Mouse (Mus musculus): ENCODE results near the gene Kdm4b. TPM values are rescaled to one million over a fixed set of nuclear protein-coding genes. Genes with fewer than 3 reads are reported as not detected.
A peak's percentile ranks its signal among the peaks of the same experiment; 100 is the strongest.

Kdm4b gene
- polyA plus RNA-seq, 1 experiment: 31.1 TPM

DNA sequence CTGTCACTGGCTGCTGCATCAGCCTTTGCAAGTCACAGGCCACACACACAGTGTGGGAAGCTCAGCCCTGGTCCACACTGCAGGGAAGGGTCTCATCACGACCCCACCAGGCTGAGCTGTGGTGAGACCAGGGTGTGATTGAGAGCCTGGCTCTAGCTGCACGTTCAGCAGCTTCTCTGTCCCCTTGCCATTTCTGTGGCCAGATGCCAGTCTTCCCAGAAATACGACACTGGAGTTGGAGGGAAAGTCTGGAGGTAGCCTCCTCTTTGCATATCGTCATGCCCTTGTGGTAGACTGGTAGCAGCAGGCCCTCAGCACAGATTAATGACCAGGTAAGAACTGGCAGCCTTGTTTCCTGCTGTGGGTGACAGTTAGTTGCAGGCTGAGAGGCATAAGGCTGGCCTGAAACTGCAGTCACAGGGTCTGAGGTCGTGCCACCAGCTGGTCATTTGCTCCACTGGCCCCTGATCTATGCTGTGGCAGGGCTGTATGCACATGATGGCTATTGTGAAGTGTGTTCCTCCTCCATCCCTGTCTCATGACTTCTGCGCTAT lies 53.5 kb downstream of the Kdm4b start:
- no peaks in the 10 kb centered on the region for H3K27me3 ChIP-seq (replicated peaks)
- peaks cover 96% of the 10 kb centered on the region for H3K36me3 ChIP-seq (replicated peaks; ENCODE audit: low read length)
- TF ChIP-seq FLI1 (IDR thresholded peaks at IDR 0.05; ENCODE audit: low read length) (no peak), GATA1 (IDR thresholded peaks at IDR 0.05; ENCODE audit: borderline replicate concordance, low read length) (no peak)
- H3K9me3 ChIP-seq: no peaks in the 10 kb centered on the region
- no peak overlapping the region for H3K4me3 ChIP-seq (replicated peaks)
- peaks cover 33% of the 10 kb centered on the region; the same call in 1 of the 2 replicates for H3K4me1 ChIP-seq

DNA sequence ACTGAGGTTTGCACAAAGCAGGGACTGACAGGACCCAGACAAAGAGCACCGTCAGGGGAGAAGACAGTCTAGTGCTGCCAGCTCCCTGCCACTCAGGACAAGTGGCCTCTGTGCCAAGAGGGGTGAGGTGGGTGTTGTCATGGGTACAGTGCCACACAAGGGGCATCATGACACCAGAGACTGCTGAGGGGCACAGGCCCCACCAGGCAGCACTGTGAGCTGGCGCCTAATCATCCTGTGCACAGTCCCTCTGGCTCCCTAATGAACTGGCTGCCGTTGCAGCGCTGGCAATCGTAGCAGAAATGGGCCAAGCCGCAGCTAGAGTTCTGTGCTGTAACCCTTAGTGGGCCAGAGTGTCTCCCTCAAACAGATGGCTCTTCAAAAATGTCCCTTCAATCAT lies 54.4 kb downstream of the Kdm4b start:
- Histone ChIP-seq H3K4me1 (peaks cover 25% of the 10 kb centered on the region; the same call in 1 of the 2 replicates), H3K9me3 (no peaks in the 10 kb centered on the region), H3K4me3 (replicated peaks) (no peak overlapping the region), H3K27me3 (replicated peaks) (no peaks in the 10 kb centered on the region), H3K36me3 (replicated peaks; ENCODE audit: low read length) (peaks cover 96% of the 10 kb centered on the region)
- no peak for TF ChIP-seq GATA1 (IDR thresholded peaks at IDR 0.05; ENCODE audit: borderline replicate concordance, low read length)

GRCm38 (mm10) chr17:56381183-56381582 lies 55.3 kb downstream of the Kdm4b start:
- Histone ChIP-seq H3K4me1 (peaks cover 25% of the 10 kb centered on the region; the same call in 1 of the 2 replicates), H3K27me3 (replicated peaks) (no peaks in the 10 kb centered on the region), H3K4me3 (replicated peaks) (no peak overlapping the region), H3K9me3 (no peaks in the 10 kb centered on the region), H3K36me3 (replicated peaks; ENCODE audit: low read length) (peaks cover 96% of the 10 kb centered on the region)
- TF ChIP-seq FLI1 (IDR thresholded peaks at IDR 0.05; ENCODE audit: low read length) (no peak), GATA1 (IDR thresholded peaks at IDR 0.05; ENCODE audit: borderline replicate concordance, low read length) (no peak)

DNA sequence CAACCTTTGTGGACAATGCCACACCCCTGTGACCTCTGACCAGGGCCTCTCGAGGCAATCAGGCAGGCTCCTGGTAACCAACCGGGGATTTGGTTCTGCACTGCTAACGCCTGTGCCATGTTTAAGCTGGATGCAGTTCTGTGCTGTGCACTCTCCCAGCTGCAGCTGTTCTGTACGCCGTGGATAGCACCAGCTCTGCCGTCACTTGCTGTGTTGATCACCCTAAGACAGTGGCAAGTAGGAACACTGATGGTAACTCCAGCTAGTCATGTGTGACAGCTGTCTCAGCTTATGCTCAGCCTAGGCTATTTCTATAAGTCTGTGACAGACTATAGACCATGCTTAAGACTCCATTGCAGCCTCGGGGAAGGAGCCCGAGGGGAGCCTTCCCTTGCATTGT lies 57.1 kb downstream of the Kdm4b start:
- TF ChIP-seq FLI1 (IDR thresholded peaks at IDR 0.05; ENCODE audit: low read length): no peak
- no peak for TF ChIP-seq GATA1 (IDR thresholded peaks at IDR 0.05; ENCODE audit: borderline replicate concordance, low read length)
- H3K4me1 ChIP-seq: peaks cover 26% of the 10 kb centered on the region; the same call in 1 of the 2 replicates
- no peaks in the 10 kb centered on the region for H3K27me3 ChIP-seq (replicated peaks)
- H3K36me3 ChIP-seq (replicated peaks; ENCODE audit: low read length): peaks cover 96% of the 10 kb centered on the region
- H3K4me3 ChIP-seq (replicated peaks): no peak overlapping the region
- H3K9me3 ChIP-seq: no peaks in the 10 kb centered on the region

DNA sequence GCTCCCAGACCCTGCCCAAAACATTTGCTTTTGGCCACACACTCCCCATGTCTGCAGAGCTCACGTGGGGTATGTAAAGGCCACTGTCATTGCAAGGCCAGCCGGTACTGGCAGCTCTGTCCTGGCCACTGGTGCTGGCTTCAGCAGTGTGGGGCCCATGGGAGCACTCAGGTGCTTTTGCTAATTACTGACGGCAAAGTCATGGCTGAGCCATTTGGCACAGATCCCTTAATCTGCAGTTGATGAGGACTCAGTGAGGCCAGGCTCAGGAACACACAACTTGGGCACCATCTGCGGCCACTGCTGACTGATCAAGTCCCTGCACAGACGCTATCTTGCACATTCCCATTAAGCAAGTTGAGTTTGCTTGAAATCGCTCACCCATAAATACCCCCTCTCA lies 59.0 kb downstream of the Kdm4b start:
- H3K9me3 ChIP-seq: no peaks in the 10 kb centered on the region
- H3K27me3 ChIP-seq (replicated peaks): no peaks in the 10 kb centered on the region
- H3K36me3 ChIP-seq (replicated peaks; ENCODE audit: low read length): peaks cover 96% of the 10 kb centered on the region
- peaks cover 33% of the 10 kb centered on the region for H3K4me1 ChIP-seq
- TF ChIP-seq GATA1 (IDR thresholded peaks at IDR 0.05; ENCODE audit: borderline replicate concordance, low read length): no peak
- TF ChIP-seq FLI1 (IDR thresholded peaks at IDR 0.05; ENCODE audit: low read length): no peak
- H3K4me3 ChIP-seq (replicated peaks): no peak overlapping the region

- Histone ChIP-seq H3K36me3 (replicated peaks; ENCODE audit: low read length) (peaks cover 96% of the 10 kb centered on the region), H3K9me3 (no peaks in the 10 kb centered on the region), H3K4me3 (replicated peaks) (no peak overlapping the region), H3K27me3 (replicated peaks) (no peaks in the 10 kb centered on the region), H3K4me1 (peaks cover 29% of the 10 kb centered on the region)
- TF ChIP-seq FLI1 (IDR thresholded peaks at IDR 0.05; ENCODE audit: low read length) (no peak), GATA1 (IDR thresholded peaks at IDR 0.05; ENCODE audit: borderline replicate concordance, low read length) (no peak)
Observed at GRCm38 (mm10) chr17:56387612-56388011, 61.8 kb downstream of the Kdm4b start.

DNA sequence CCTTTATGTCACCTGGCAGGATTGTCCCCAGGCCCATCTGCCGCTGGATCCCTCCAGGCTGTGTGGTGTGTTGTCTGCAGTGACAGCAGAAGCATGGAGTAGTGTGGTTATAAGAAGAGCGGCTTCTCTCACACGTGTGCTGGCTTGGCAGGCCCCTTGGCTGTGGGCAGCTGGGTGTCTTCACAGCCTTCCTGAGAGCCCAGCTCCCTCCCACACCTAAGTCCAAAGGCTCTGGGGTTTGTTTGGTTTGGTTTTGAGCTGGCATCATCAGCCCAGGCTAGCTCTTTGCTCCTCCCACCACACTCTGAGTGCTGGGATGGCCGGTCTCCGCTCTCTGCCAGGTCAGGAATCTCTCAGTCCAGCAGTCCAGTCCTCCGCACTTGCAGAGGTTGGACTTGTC lies 67.4 kb downstream of the Kdm4b start:
- TF ChIP-seq GATA1 (IDR thresholded peaks at IDR 0.05; ENCODE audit: borderline replicate concordance, low read length) (no peak), FLI1 (IDR thresholded peaks at IDR 0.05; ENCODE audit: low read length) (no peak)
- no peaks in the 10 kb centered on the region for H3K9me3 ChIP-seq
- H3K4me3 ChIP-seq (replicated peaks): no peak overlapping the region
- H3K4me1 ChIP-seq: peaks cover 23% of the 10 kb centered on the region
- H3K36me3 ChIP-seq (replicated peaks; ENCODE audit: low read length): peaks cover 100% of the 10 kb centered on the region
- H3K27me3 ChIP-seq (replicated peaks): no peaks in the 10 kb centered on the region

GRCm38 (mm10) chr17:56393889-56394288 lies 68.0 kb downstream of the Kdm4b start:
- no peak overlapping the region for H3K4me3 ChIP-seq (replicated peaks)
- H3K27me3 ChIP-seq (replicated peaks): no peaks in the 10 kb centered on the region
- H3K9me3 ChIP-seq: no peaks in the 10 kb centered on the region
- TF ChIP-seq GATA1 (IDR thresholded peaks at IDR 0.05; ENCODE audit: borderline replicate concordance, low read length) (no peak), FLI1 (IDR thresholded peaks at IDR 0.05; ENCODE audit: low read length) (no peak)
- H3K4me1 ChIP-seq: peaks cover 20% of the 10 kb centered on the region
- peaks cover 100% of the 10 kb centered on the region for H3K36me3 ChIP-seq (replicated peaks; ENCODE audit: low read length)

DNA sequence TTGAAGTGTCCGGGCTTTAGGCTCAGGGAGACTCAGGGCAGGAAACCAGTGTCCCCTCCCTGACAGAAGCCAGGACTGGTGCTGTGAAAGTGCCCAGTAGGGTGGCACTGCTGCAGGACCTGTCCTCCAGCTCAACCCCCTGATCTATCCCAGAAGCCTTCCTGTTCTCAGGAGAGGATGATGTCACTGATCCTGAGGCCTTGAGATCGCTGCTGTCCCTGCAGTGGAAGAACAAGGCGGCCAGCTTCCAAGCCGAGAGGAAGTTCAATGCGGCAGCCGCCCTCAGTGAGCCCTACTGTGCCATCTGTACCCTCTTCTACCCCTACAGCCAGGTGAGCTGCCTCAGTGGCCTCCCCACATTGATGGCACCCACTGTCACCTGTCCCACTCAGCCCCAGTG lies 70.2 kb downstream of the Kdm4b start:
- H3K4me3 ChIP-seq (replicated peaks): peak overlapping the region; percentile 8
- peaks cover 17% of the 10 kb centered on the region; the same call in 1 of the 2 replicates for H3K4me1 ChIP-seq
- H3K27me3 ChIP-seq (replicated peaks): no peaks in the 10 kb centered on the region
- peaks cover 100% of the 10 kb centered on the region for H3K36me3 ChIP-seq (replicated peaks; ENCODE audit: low read length)
- TF ChIP-seq FLI1 (IDR thresholded peaks at IDR 0.05; ENCODE audit: low read length) (no peak), GATA1 (IDR thresholded peaks at IDR 0.05; ENCODE audit: borderline replicate concordance, low read length) (no peak)
- H3K9me3 ChIP-seq: no peaks in the 10 kb centered on the region

GRCm38 (mm10) chr17:56400221-56400620 lies 74.4 kb downstream of the Kdm4b start:
- no peaks in the 10 kb centered on the region for H3K27me3 ChIP-seq (replicated peaks)
- H3K4me1 ChIP-seq: peaks cover 50% of the 10 kb centered on the region
- no peak overlapping the region for H3K4me3 ChIP-seq (replicated peaks)
- TF ChIP-seq FLI1 (IDR thresholded peaks at IDR 0.05; ENCODE audit: low read length) (no peak), GATA1 (IDR thresholded peaks at IDR 0.05; ENCODE audit: borderline replicate concordance, low read length) (no peak)
- peaks cover 4% of the 10 kb centered on the region; the same call in 1 of the 2 replicates for H3K9me3 ChIP-seq
- peaks cover 99% of the 10 kb centered on the region for H3K36me3 ChIP-seq (replicated peaks; ENCODE audit: low read length)
